In the genomic region with DNA sequence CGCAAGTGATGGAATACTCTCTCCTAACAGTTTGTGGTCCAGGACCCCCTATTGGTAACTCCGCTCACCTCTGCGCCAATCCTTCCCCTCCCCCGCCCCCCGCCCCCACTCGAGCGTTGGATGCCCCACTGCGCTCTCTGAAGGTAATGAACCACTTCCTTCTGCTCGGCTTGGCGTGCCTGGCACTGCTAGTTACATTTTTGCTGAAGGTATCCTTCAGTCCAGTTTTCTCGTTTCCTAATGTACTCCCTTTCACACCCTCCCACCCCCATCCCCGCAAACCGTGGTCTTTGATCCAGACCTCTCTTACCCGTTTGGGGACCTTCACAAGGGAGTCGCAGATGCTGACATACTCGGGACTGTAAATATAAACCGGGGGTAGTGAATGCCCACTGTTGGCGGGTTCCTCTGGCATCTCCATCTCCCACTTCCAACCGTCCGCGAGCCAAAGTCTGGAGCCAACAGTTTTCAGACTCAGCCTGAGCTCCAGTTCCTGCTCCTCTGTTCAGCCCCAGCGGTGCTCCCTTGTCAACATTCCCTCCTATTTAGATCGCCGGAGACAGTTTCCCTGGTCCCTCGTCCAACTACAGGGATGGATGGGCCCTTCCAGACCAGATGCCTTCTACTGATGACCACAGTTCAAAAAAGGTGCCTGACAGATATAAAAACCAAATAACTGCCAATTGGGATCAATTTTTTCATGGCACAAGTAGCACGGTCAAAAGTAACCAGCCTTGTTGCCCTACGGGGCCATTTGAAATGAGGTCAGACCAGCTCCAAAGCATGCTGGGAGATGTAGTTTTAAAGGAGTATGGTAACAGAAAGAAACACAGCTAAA, we compare ENCODE assay signal across 8 mouse cellular contexts. TPM values are rescaled to one million over a fixed set of nuclear protein-coding genes. Genes with fewer than 3 reads are reported as not detected.
DNase-seq lines count a peak whose midpoint lies in the region; ATAC-seq and TF ChIP-seq lines count a peak whose summit lies in the region.

A gene (minus strand): TSS at position 716 of the 838 bp plus-strand sequence.

- H3K27me3 ChIP-seq in hindbrain, embryonic 12.5 days = peaks cover 6% of the 10 kb centered on the region
- H3K27me3 ChIP-seq in lung, postnatal 0 days (replicated peaks; ENCODE audit: insufficient read depth, low read length) = no peaks in the 10 kb centered on the region

- peak within 1 kb of the TSS; percentile 53 for H3K4me2 ChIP-seq in hindbrain, embryonic 12.5 days (replicated peaks)
- H3K4me2 ChIP-seq in lung, postnatal 0 days (replicated peaks; ENCODE audit: low read depth, low read length) = peak within 1 kb of the TSS; percentile 53

- no peak for TF ChIP-seq EP300 in lung, postnatal 0 days (IDR thresholded peaks at IDR 0.05)

- H3K36me3 ChIP-seq in hindbrain, embryonic 12.5 days = no peaks in the 10 kb centered on the region
- no peaks in the 10 kb centered on the region for H3K36me3 ChIP-seq in lung, postnatal 0 days (ENCODE audit: insufficient read depth, low read length)

- no peaks in the 10 kb centered on the region for H3K4me1 ChIP-seq in hindbrain, embryonic 12.5 days
- no peaks in the 10 kb centered on the region for H3K4me1 ChIP-seq in lung, postnatal 0 days (ENCODE audit: insufficient read depth, low read depth, low read length)

- TF ChIP-seq CTCF in lung, postnatal 0 days (IDR thresholded peaks at IDR 0.05) = no peak

- H3K9me3 ChIP-seq in hindbrain, embryonic 12.5 days (replicated peaks) = no peaks in the 10 kb centered on the region
- no peaks in the 10 kb centered on the region for H3K9me3 ChIP-seq in lung, postnatal 0 days (ENCODE audit: low read length)

- WGBS in hindbrain, embryonic 12.5 days = 22% methylated on average over 27 of the region's 27 CpGs
- WGBS in lung, postnatal 0 days = 12% methylated on average over 25 of the region's 27 CpGs

- peak within 1 kb of the TSS; percentile 49 for H3K4me3 ChIP-seq in hindbrain, embryonic 12.5 days
- H3K4me3 ChIP-seq in lung, postnatal 0 days (ENCODE audit: low read depth, low read length) = peak within 1 kb of the TSS; percentile 50

- peak; percentile 73 for DNase-seq in NIH3T3 (ENCODE audit: low read depth)
- peak; percentile 69 for DNase-seq in cerebellum, adult 9-10 months
- DNase-seq in frontal cortex, adult 2 months (ENCODE audit: extremely low spot score in 1 of 2, low spot score in 1 of 2) = peak; percentile 10 to 61
- DNase-seq in layer of hippocampus, postnatal 10 days (ENCODE audit: low spot score in 2 of 2) = peak; percentile 41 to 62
- peak; percentile 64 for DNase-seq in lung, postnatal 0 days (ENCODE audit: low spot score)
- peak; percentile 29 for DNase-seq in ovary, postnatal 10 days (ENCODE audit: low spot score)
- DNase-seq in thymus, postnatal 10 days (ENCODE audit: low spot score in 2 of 2) = peak; percentile 25 to 27

- H3K27ac ChIP-seq in hindbrain, embryonic 12.5 days = peak within 1 kb of the TSS; percentile 48; the same call in 1 of the 2 replicates
- H3K27ac ChIP-seq in lung, postnatal 0 days (ENCODE audit: low read length) = no peak within 1 kb of the TSS

- H3K9ac ChIP-seq in hindbrain, embryonic 12.5 days = peak within 1 kb of the TSS; percentile 55
- H3K9ac ChIP-seq in lung, postnatal 0 days (replicated peaks; ENCODE audit: low read depth) = peak within 1 kb of the TSS; percentile 34

- peak; percentile 92 for ATAC-seq in hindbrain, embryonic 12.5 days (ENCODE audit: low FRiP score)
- peak; percentile 87 for ATAC-seq in lung, postnatal 0 days

RNA-seq across cellular contexts. Expression of the gene that starts here (rescaled TPM):
- 14.1 and 14.2 TPM in 2 replicates for polyA plus RNA-seq in frontal cortex, adult 2 months (2012; rRNA removed)
- 9.5 and 9.7 TPM in 2 replicates for polyA plus RNA-seq in hindbrain, embryonic 12.5 days (2016; fragmentation: Nextera tagmentation; extraction: Ambion mirVana)
- total RNA-seq in layer of hippocampus, postnatal 10 days (2021) = 10 to 100 TPM; 14.5 to 16.2 TPM
- polyA plus RNA-seq in lung, postnatal 0 days (2015; fragmentation: Nextera tagmentation; extraction: Ambion mirVana) = 8.2 and 9.7 TPM in 2 replicates
